Mouse (Mus musculus) ovary, postnatal 10 days (tissue): ENCODE measurements around the gene Pitpna.

Source experiments
- DNase-seq: peaks from one replicate; pipeline ENCODE4 v3.0.0; 2022; ENCODE audit warnings: low spot score

The Pitpna gene

GRCm38 (mm10) chr11:75563851-75564548, 23.9 kb upstream of the Pitpna start:
- DNase-seq, result no peak

GRCm38 (mm10) chr11:75565849-75566248, 22.0 kb upstream of the Pitpna start:
- no peak for DNase-seq

- DNase-seq, result no peak
Observed at GRCm38 (mm10) chr11:75566276-75567196, 21.4 kb upstream of the Pitpna start.

- DNase-seq, result no peak
Observed at GRCm38 (mm10) chr11:75567346-75568114, 20.4 kb upstream of the Pitpna start.

- DNase-seq, result no peak
Observed at GRCm38 (mm10) chr11:75568115-75568511, 19.8 kb upstream of the Pitpna start.

- no peak for DNase-seq
Observed at GRCm38 (mm10) chr11:75568962-75569361, 18.9 kb upstream of the Pitpna start.

GRCm38 (mm10) chr11:75570375-75571125, 17.3 kb upstream of the Pitpna start:
- no peak for DNase-seq

GRCm38 (mm10) chr11:75571126-75571990, 16.5 kb upstream of the Pitpna start:
- no peak for DNase-seq

- DNase-seq, result no peak
Observed at GRCm38 (mm10) chr11:75572301-75572791, 15.6 kb upstream of the Pitpna start.

- DNase-seq, result peak; percentile 91
Observed at GRCm38 (mm10) chr11:75572854-75573650, 14.8 kb upstream of the Pitpna start.

- DNase-seq, result no peak
Observed at GRCm38 (mm10) chr11:75574378-75575123, 13.3 kb upstream of the Pitpna start.

GRCm38 (mm10) chr11:75575560-75576123, 12.3 kb upstream of the Pitpna start:
- DNase-seq, result no peak

- DNase-seq, result no peak
Observed at GRCm38 (mm10) chr11:75578609-75579008, 9.3 kb upstream of the Pitpna start.

- DNase-seq, result no peak
Observed at GRCm38 (mm10) chr11:75581495-75582149, 6.3 kb upstream of the Pitpna start.

GRCm38 (mm10) chr11:75583521-75583920, 4.4 kb upstream of the Pitpna start:
- no peak for DNase-seq

GRCm38 (mm10) chr11:75585061-75585460, 2.8 kb upstream of the Pitpna start:
- DNase-seq, result no peak

- no peak for DNase-seq
Observed at GRCm38 (mm10) chr11:75585978-75586377, 1.9 kb upstream of the Pitpna start.

GRCm38 (mm10) chr11:75586963-75587362, 934 bp upstream of the Pitpna start:
- DNase-seq, result no peak
